Mouse (Mus musculus) olfactory bulb, adult 2 months (tissue): ENCODE results near the gene Klhl29.

Source experiments
- CTCF ChIP-seq: fragments of 200-500 bp; IDR thresholded peaks from 2 replicates; pipeline ENCODE4 v1.5.1; 2012; ENCODE audit warnings: low read depth, mild to moderate bottlenecking, low read length, moderate library complexity; ENCODE audit not compliant: insufficient read depth
- POLR2A ChIP-seq: fragments of 200-500 bp; IDR thresholded peaks from 2 replicates; pipeline ENCODE4 v1.6.1; 2012; ENCODE audit warnings: mild to moderate bottlenecking, low read depth, low read length, moderate library complexity; ENCODE audit not compliant: insufficient read depth

- TF ChIP-seq CTCF (peak; percentile 68), POLR2A (no peak)
Observed at GRCm38 (mm10) chr12:5142776-5143175, 232.7 kb downstream of the Klhl29 start.
